Mouse (Mus musculus) spleen, adult 2 months (tissue): ENCODE measurements around the gene Tcl1b5. TPM values are rescaled to one million over a fixed set of nuclear protein-coding genes. Genes with fewer than 3 reads are reported as not detected.
A peak's percentile ranks its signal among the peaks of the same experiment; 100 is the strongest.
"Not testable (repeated sequence)": the region's sequence is repeated elsewhere in the genome, so short reads cannot be mapped to it uniquely, and the experiment has no call there.

Source experiments
- DNase-seq, 2 experiments: peaks; one replicate each; pipeline versions ENCODE4 v3.0.0 to v3.0.0-alpha.2; 2012 to 2021; ENCODE audit warnings: low spot score in 2 of 2, low read depth in 1 of 2
- H3K27ac ChIP-seq: fragments of 200-500 bp; 2 replicates; pipeline ENCODE4 v1.5.1; 2012; ENCODE audit warnings: low read length, inconsistent platforms; ENCODE audit not compliant: insufficient read depth
- H3K27me3 ChIP-seq: fragments of 200-500 bp; 2 replicates; pipeline ENCODE4 v1.6.1; 2012; ENCODE audit warnings: mild to moderate bottlenecking, moderate library complexity, low read length, inconsistent platforms; ENCODE audit not compliant: control insufficient read depth, insufficient read depth
- H3K36me3 ChIP-seq: fragments of 200-500 bp; 2 replicates; pipeline ENCODE4 v1.6.1; 2012; ENCODE audit warnings: mild to moderate bottlenecking, low read length, inconsistent platforms; ENCODE audit not compliant: control insufficient read depth, insufficient read depth
- H3K4me1 ChIP-seq: fragments of 200-500 bp; 2 replicates; pipeline ENCODE4 v1.6.1; 2011; ENCODE audit warnings: inconsistent platforms; ENCODE audit not compliant: control insufficient read depth, insufficient read depth, insufficient read length
- H3K4me3 ChIP-seq: fragments of 200-500 bp; 2 replicates; pipeline ENCODE4 v1.5.1; 2011; ENCODE audit warnings: mild to moderate bottlenecking, inconsistent platforms; ENCODE audit not compliant: insufficient read depth, insufficient read length; ENCODE audit errors: extremely low read depth
- CTCF ChIP-seq: fragments of 200-500 bp; IDR thresholded peaks from 2 replicates; pipeline ENCODE4 v1.5.1; 2011; ENCODE audit warnings: mild to moderate bottlenecking, inconsistent platforms; ENCODE audit not compliant: insufficient read depth, insufficient read length, insufficient replicate concordance; ENCODE audit errors: extremely low read depth
- POLR2A ChIP-seq: fragments of 200-500 bp; IDR thresholded peaks from 2 replicates; pipeline ENCODE4 v1.6.1; 2011; ENCODE audit warnings: low read depth, low read length, inconsistent platforms
- WGBS: fragments of 180-500 bp; shearing (Covaris S2); methylation state at CpG from one replicate; pipeline ENCODE4 v1.1.7; 2018; 5-methylcytosine and 5-hydroxymethylcytosine counted together
- polyA plus RNA-seq: library from polyadenylated mRNA; depleted of rRNA; stranded (reverse); fragments of >200 nt; gene quantifications from 2 replicates; pipeline ENCODE4 v1.2.3, GENCODE M21; 2012

Gene Tcl1b5
- polyA plus RNA-seq, 1 experiment = not detected

- no peak for DNase-seq
- H3K4me3 ChIP-seq = no peak within 1 kb of the TSS
- H3K36me3 ChIP-seq = no peaks in the 10 kb centered on the region
- H3K4me1 ChIP-seq = no peaks in the 10 kb centered on the region
- WGBS = 64% methylated on average over 3 of the region's 3 CpGs
- no peak within 1 kb of the TSS for H3K27ac ChIP-seq
- TF ChIP-seq POLR2A (no peak), CTCF (no peak)
- H3K27me3 ChIP-seq = no peaks in the 10 kb centered on the region
Measured at GRCm38 (mm10) chr12:105145714-105146113, 30.4 kb upstream of the Tcl1b5 start, which contains the start of gene Tcl1b2. TSS of gene Tcl1b2 (plus strand) at chr12:105146014.

- DNase-seq, H3K4me1 ChIP-seq, H3K27ac ChIP-seq, H3K27me3 ChIP-seq, H3K4me3 ChIP-seq, H3K36me3 ChIP-seq: not testable (repeated sequence)
- 59% methylated on average over 4 of the region's 4 CpGs for WGBS
Measured at GRCm38 (mm10) chr12:105155286-105155685, 20.9 kb upstream of the Tcl1b5 start.

- Histone ChIP-seq H3K27ac (no peak overlapping the region), H3K36me3 (no peaks in the 10 kb centered on the region), H3K4me3 (no peak overlapping the region), H3K27me3 (no peaks in the 10 kb centered on the region), H3K4me1 (no peaks in the 10 kb centered on the region)
- TF ChIP-seq CTCF (no peak), POLR2A (no peak)
- 17% methylated on average over 6 of the region's 6 CpGs for WGBS
- DNase-seq = no peak
Measured at GRCm38 (mm10) chr12:105158842-105159241, 17.3 kb upstream of the Tcl1b5 start.

DNA sequence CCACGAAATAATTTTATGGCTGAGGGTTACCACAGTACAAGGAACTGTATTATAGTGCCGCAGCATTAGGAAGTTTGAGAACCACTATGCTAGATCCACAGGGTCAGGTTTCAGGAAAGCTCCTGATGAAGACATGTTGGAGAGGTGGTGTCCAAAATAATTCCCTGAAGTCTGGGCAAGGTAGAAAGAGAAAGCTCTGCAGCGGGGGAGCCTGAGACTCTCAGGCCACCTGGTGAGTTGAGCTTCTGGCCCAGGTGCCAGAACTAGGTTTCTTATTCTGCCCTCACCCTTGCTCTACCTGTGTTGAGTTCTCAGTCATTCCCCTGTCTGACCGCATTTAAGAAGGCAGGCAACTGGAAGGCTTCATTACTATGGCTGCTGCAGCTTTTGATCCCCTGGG, 16.8 kb upstream of the Tcl1b5 start, which contains the start of gene Tcl1b1:
TSS of gene Tcl1b1 (plus strand) at position 301 of the 400 bp plus-strand sequence.
- Histone ChIP-seq H3K4me3 (no peak within 1 kb of the TSS), H3K27ac (no peak within 1 kb of the TSS), H3K36me3 (no peaks in the 10 kb centered on the region), H3K4me1 (no peaks in the 10 kb centered on the region), H3K27me3 (no peaks in the 10 kb centered on the region)
- DNase-seq = no peak
- TF ChIP-seq CTCF = no peak
- no peak for TF ChIP-seq POLR2A
- 55% methylated on average over 4 of the region's 4 CpGs for WGBS

- Histone ChIP-seq H3K27ac (no peak overlapping the region), H3K36me3 (no peaks in the 10 kb centered on the region), H3K27me3 (no peaks in the 10 kb centered on the region), H3K4me3 (no peak overlapping the region), H3K4me1 (no peaks in the 10 kb centered on the region)
- TF ChIP-seq CTCF = no peak
- no peak for TF ChIP-seq POLR2A
- 28% methylated on average over 3 of the region's 3 CpGs for WGBS
- DNase-seq = no peak
Measured at GRCm38 (mm10) chr12:105166734-105167133, 9.4 kb upstream of the Tcl1b5 start.

DNA sequence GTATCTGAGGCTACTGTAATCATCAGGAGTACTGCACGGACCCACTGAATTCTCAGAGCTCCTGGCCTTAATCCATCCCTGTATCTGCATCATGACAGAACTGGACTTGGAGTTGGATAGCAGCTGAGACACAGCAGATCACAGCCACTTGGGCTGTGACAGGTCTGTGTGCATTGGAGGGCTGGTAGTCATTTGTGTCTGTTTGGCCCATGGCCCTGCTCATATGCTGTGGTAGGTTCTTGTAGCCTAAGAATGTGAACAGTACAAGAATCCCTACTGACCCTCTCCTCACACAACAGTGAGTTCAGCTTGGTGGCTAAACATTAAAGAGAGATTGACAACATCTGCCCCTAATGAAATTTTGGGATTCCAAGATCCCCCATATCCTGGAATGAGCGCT, 2.8 kb upstream of the Tcl1b5 start:
- 95% methylated on average over 2 of the region's 2 CpGs for WGBS

GRCm38 (mm10) chr12:105174318-105174717, 1.8 kb upstream of the Tcl1b5 start:
- not testable (repeated sequence) for H3K27ac ChIP-seq, H3K4me1 ChIP-seq, H3K4me3 ChIP-seq, H3K36me3 ChIP-seq, H3K27me3 ChIP-seq
- 21% methylated on average over 2 of the region's 2 CpGs for WGBS
- peak in 1 of 2 experiments; percentile 34 for DNase-seq

More for the DNA sequence above, 2.8 kb upstream of the Tcl1b5 start:
- no peak overlapping the region for H3K4me3 ChIP-seq
- H3K36me3 ChIP-seq = no peaks in the 10 kb centered on the region
- no peak overlapping the region for H3K27ac ChIP-seq
- no peaks in the 10 kb centered on the region for H3K27me3 ChIP-seq
- TF ChIP-seq CTCF (no peak), POLR2A (no peak)
- DNase-seq = no peak
- no peaks in the 10 kb centered on the region for H3K4me1 ChIP-seq

GRCm38 (mm10) chr12:105181040-105181644, 5.0 kb downstream of the Tcl1b5 start:
- not testable (repeated sequence) for H3K27ac ChIP-seq, DNase-seq, H3K4me3 ChIP-seq, H3K27me3 ChIP-seq, H3K36me3 ChIP-seq, H3K4me1 ChIP-seq
- WGBS = 8% methylated on average over 4 of the region's 4 CpGs

DNA sequence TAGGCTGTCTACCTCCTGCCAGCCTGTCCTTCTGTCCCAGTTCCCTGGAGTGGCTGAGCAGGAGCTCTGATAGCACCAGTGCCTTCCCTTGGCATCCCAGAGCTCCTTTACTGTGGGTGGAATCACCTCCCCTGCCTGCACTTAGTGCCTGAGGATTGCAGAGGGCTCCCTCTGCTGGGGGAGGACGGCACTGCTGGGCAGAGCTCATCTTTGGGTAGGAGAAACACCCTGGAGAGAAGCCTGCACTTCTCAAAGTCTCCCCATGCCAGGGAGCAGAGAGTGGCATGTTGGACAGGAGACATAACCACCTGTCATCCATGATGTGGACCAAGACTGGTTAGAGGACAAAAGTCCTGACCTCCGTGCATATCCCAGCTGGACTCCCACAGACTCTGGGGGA, 12.8 kb downstream of the Tcl1b5 start:
- not testable (repeated sequence) for H3K4me1 ChIP-seq, H3K36me3 ChIP-seq, H3K27me3 ChIP-seq, H3K27ac ChIP-seq, DNase-seq, H3K4me3 ChIP-seq
- WGBS = 34% methylated on average over 2 of the region's 2 CpGs

- not testable (repeated sequence) for DNase-seq, H3K4me3 ChIP-seq, H3K4me1 ChIP-seq, H3K36me3 ChIP-seq, H3K27ac ChIP-seq, H3K27me3 ChIP-seq
- WGBS = 90% methylated on average over 6 of the region's 6 CpGs
Measured at GRCm38 (mm10) chr12:105190743-105191142, 14.6 kb downstream of the Tcl1b5 start, which contains the start of gene Tcl1b3. TSS of gene Tcl1b3 (plus strand) at chr12:105191043.
